Mouse (Mus musculus): Measurements from ENCODE around the gene Acads.

- TF ChIP-seq CTCF (IDR thresholded peaks at IDR 0.05) = no peak
- peak; percentile 72 for TF ChIP-seq EP300 (IDR thresholded peaks at IDR 0.05)
These were observed 42.2 kb upstream of the Acads start for GRCm38 (mm10) chr5:115161064-115161939.

Measured in lung, postnatal 0 days (tissue).